Mouse (Mus musculus) ES-E14 (cell line): ENCODE data around the gene Barhl2. TPM values are rescaled to one million over a fixed set of nuclear protein-coding genes. Genes with fewer than 3 reads are reported as not detected.

Experiments
- DNase-seq: peaks from one replicate; pipeline ENCODE4 v3.0.0-alpha.2; 2013; ENCODE audit warnings: low read depth, low spot score
- H3K27ac ChIP-seq: 2 replicates; pipeline ENCODE4 v1.5.1; 2012; ENCODE audit warnings: low read depth, mild to moderate bottlenecking, low read length, moderate library complexity, mixed read lengths; ENCODE audit not compliant: poor library complexity, insufficient read depth, severe bottlenecking
- H3K36me3 ChIP-seq: 2 replicates; pipeline ENCODE4 v1.6.1; 2012; ENCODE audit warnings: mild to moderate bottlenecking, low read length, moderate library complexity, mixed read lengths; ENCODE audit not compliant: control insufficient read depth, poor library complexity, insufficient read depth, severe bottlenecking
- H3K4me1 ChIP-seq, 2 experiments: fragments of 150-350 bp in 1 of 2; sonication (generic) in 1 of 2; 2 replicates each; pipeline ENCODE4 v1.6.1; 2012; ENCODE audit warnings: low read length in 2 of 2, mild to moderate bottlenecking in 1 of 2, mixed read lengths in 1 of 2; ENCODE audit not compliant: control insufficient read depth in 2 of 2, insufficient read depth in 2 of 2, poor library complexity in 1 of 2
- H3K4me3 ChIP-seq, 2 experiments: fragments of 150-350 bp in 1 of 2; sonication (generic) in 1 of 2; 2 replicates each; pipeline ENCODE4 v1.5.1; 2012; ENCODE audit warnings: low read length in 2 of 2, low read depth in 1 of 2, mild to moderate bottlenecking in 1 of 2, mixed read lengths in 1 of 2; ENCODE audit not compliant: insufficient read depth in 1 of 2, poor library complexity in 1 of 2, severe bottlenecking in 1 of 2
- H3K9ac ChIP-seq: 2 replicates; pipeline ENCODE4 v1.6.1; 2012; ENCODE audit warnings: low read depth, mild to moderate bottlenecking, low read length, mixed read lengths; ENCODE audit not compliant: poor library complexity, insufficient read depth, severe bottlenecking
- H3K9me3 ChIP-seq: fragments of 150-350 bp; sonication (generic); 2 replicates; pipeline ENCODE4 v1.6.1; 2012; ENCODE audit warnings: low read depth, mild to moderate bottlenecking, low read length; ENCODE audit not compliant: control insufficient read depth, insufficient read depth
- CHD2 ChIP-seq: IDR thresholded peaks from 2 replicates; pipeline ENCODE4 v1.6.1; 2014; ENCODE audit warnings: mild to moderate bottlenecking, low read depth, low read length, inconsistent platforms
- HCFC1 ChIP-seq: IDR thresholded peaks from 2 replicates; pipeline ENCODE4 v1.6.1; 2012; ENCODE audit warnings: low read length, inconsistent platforms, borderline replicate concordance; ENCODE audit not compliant: insufficient read depth
- MAFK ChIP-seq: IDR thresholded peaks from 2 replicates; pipeline ENCODE4 v1.6.1; 2014; ENCODE audit warnings: mild to moderate bottlenecking, low read depth, low read length, inconsistent platforms; ENCODE audit not compliant: insufficient read depth
- ZC3H11A ChIP-seq: IDR thresholded peaks from 2 replicates; pipeline ENCODE4 v1.6.1; 2012; ENCODE audit warnings: low read depth, mild to moderate bottlenecking, inconsistent platforms, low read length, borderline replicate concordance
- ZNF384 ChIP-seq: IDR thresholded peaks from 2 replicates; pipeline ENCODE4 v1.6.1; 2012; ENCODE audit warnings: low read depth, low read length, inconsistent platforms
- in situ Hi-C, 2 experiments: fragments of 600-800 bp; cut with MboI; formaldehyde crosslinking; loops; one replicate each; pipeline ENCODE4 v1.15.1; 2025; ENCODE audit warnings: low sequenced_read_pairs in 2 of 2, inconsistent platforms in 1 of 2; ENCODE audit not compliant: unreplicated experiment in 2 of 2
- total RNA-seq: library from RNA; depleted of rRNA; stranded (reverse); fragments of 300-350 nt; gene quantifications from 2 replicates; pipeline ENCODE4 v1.2.3, GENCODE M21; 2012; rRNA removed

Gene Barhl2
- total RNA-seq, 1 experiment = not detected

DNA sequence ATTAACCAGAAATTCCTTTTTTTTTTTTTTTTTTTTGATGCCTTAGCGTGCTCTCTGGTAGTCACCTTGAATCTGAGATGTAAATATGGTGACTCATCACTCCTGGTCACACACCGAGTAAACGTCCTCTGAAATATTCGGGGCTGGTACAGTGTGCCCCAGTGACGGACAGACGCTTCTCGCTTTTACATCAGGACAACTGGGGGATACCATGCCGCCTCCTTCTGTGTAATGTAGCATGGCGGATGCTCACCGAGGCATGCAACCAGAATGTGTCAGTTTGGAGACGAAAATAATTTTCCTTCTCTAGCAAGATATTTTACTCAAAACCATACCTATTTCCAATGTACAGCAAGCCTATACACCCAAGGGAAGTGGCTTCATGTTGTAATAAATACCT, 37.6 kb downstream of the Barhl2 start:
- peaks cover 0 to 2% of the 10 kb centered on the region in 2 experiments; a peak in 1 of 4 replicates for H3K4me1 ChIP-seq
- no peak overlapping the region for H3K27ac ChIP-seq
- no peak overlapping the region for H3K9ac ChIP-seq
- no peak for DNase-seq
- H3K36me3 ChIP-seq = no peaks in the 10 kb centered on the region
- H3K4me3 ChIP-seq = no peak overlapping the region
- TF ChIP-seq HCFC1 (no peak), MAFK (no peak), CHD2 (no peak), ZC3H11A (no peak), ZNF384 (no peak)
- no peaks in the 10 kb centered on the region for H3K9me3 ChIP-seq
- in situ Hi-C loops = no loop called here

DNA sequence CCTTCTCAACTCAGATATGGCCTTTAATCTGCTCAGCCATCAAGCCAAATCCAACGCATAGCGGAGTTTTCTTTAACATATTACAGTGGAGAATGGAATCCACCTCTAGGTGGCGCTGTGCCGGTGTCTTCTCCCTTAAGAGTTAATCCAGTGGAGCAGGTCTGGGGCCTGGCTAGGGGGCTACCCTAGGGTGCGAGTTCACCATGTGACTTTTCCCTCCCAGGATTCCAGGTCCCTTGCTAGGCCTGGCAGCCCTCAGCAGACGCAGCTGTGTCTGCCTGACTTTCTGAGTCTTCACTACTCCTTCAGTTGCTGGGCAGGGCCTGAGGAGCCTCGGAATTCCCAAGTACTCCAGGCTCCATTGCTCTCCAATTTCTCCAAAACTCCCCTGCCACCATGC, 40.8 kb downstream of the Barhl2 start:
- DNase-seq = peak; percentile 75
- H3K4me3 ChIP-seq = no peak overlapping the region
- TF ChIP-seq ZNF384 (no peak), MAFK (no peak), ZC3H11A (no peak), HCFC1 (no peak), CHD2 (no peak)
- H3K9ac ChIP-seq = 0 out of 2 replicates have a peak overlapping the region, but pooled peaks have one; percentile 15
- no peaks in the 10 kb centered on the region for H3K9me3 ChIP-seq
- peaks cover 0 to 2% of the 10 kb centered on the region in 2 experiments; a peak in 1 of 4 replicates for H3K4me1 ChIP-seq
- no peaks in the 10 kb centered on the region for H3K36me3 ChIP-seq
- H3K27ac ChIP-seq = no peak overlapping the region
- in situ Hi-C loops = no loop called here

DNA sequence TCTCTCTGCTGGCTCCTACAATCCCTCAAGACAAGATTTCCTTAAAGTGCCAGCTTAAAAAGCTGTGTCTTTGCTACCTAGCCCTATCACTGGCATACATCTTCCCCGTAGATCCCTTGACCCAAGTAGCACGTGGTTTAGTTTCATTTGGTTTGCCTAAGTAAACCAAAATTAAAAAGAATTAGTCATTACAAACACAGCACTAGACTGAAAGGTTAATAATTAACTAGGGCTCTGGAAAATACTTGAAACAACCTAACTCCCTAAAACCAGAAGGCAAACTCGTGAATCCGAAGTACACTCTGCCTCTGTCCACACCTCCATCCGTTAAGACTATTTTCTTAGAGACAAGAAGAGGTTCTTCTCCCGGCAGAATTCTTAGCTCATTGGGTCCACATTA, 41.4 kb downstream of the Barhl2 start:
- peaks cover 0 to 2% of the 10 kb centered on the region in 2 experiments; a peak in 1 of 4 replicates for H3K4me1 ChIP-seq
- H3K9me3 ChIP-seq = no peaks in the 10 kb centered on the region
- no peaks in the 10 kb centered on the region for H3K36me3 ChIP-seq
- in situ Hi-C loops = no loop called here
- no peak overlapping the region for H3K4me3 ChIP-seq
- H3K27ac ChIP-seq = no peak overlapping the region
- DNase-seq = no peak
- TF ChIP-seq ZC3H11A (no peak), HCFC1 (no peak), ZNF384 (no peak)
- H3K9ac ChIP-seq = no peak overlapping the region

DNA sequence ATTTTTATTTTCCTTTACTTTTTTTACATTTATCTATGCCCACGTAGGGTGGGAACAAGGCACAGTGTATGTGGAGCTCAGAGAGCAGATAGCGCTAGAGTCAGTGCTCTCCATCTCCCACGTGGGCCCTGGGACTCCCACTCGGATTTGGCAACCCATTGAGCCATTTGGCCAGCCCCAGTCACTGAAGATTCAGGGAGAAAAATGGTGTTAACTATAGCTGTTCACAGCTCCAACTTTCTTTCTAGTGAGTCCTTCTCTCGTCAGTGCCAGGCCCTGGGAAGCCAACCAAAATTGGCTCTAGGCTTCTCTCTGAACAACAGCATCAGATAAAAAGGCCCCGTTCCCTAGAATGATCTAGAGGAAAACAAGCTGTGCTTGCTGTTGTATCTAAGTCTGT, 42.2 kb downstream of the Barhl2 start:
- no peak overlapping the region for H3K27ac ChIP-seq
- no peak overlapping the region for H3K4me3 ChIP-seq
- H3K9me3 ChIP-seq = no peaks in the 10 kb centered on the region
- in situ Hi-C loops = no loop called here
- H3K4me1 ChIP-seq = peaks cover 0 to 2% of the 10 kb centered on the region in 2 experiments; a peak in 1 of 4 replicates
- DNase-seq = no peak
- TF ChIP-seq HCFC1 = no peak
- TF ChIP-seq ZC3H11A = no peak
- no peak for TF ChIP-seq ZNF384
- TF ChIP-seq CHD2 = no peak
- no peak overlapping the region for H3K9ac ChIP-seq
- no peaks in the 10 kb centered on the region for H3K36me3 ChIP-seq

DNA sequence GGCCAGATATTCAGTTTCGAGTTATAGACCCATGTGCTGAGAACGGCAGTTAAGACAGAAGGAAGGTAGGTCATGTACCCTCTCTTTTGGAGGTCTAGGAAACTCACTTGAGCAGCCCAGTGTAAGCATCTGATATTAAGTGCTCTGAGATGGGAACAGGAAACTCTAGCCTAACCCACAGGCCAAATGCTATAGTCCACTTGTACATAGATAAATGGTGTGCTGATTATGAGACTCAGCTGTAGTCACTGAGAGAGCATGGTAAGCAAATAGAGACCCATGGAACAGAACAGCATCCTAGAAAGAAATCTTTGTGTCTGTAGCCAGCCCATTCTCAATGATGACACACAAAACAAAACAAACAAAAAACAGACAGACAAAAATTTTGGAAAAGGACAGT, 55.2 kb downstream of the Barhl2 start:
- no peaks in the 10 kb centered on the region for H3K9me3 ChIP-seq
- DNase-seq = no peak
- no peak overlapping the region for H3K9ac ChIP-seq
- no peak overlapping the region for H3K27ac ChIP-seq
- TF ChIP-seq MAFK (no peak), CHD2 (no peak), HCFC1 (no peak)
- no peak overlapping the region for H3K4me3 ChIP-seq
- H3K4me1 ChIP-seq = no peaks in the 10 kb centered on the region
- in situ Hi-C loops = no loop called here
- H3K36me3 ChIP-seq = no peaks in the 10 kb centered on the region

Other genes starting within 250 kb of the Barhl2 start
- gene Gm17304, start 150.9 kb upstream of the Barhl2 start, total RNA-seq = not detected in 2 replicates
- 65.6 and 73.8 TPM in 2 replicates for gene Zfp644, start 239.1 kb upstream of the Barhl2 start, total RNA-seq